Mouse (Mus musculus) thymus, adult 2 months (tissue): ENCODE measurements around the gene Caskin1. TPM values are rescaled to one million over a fixed set of nuclear protein-coding genes. Genes with fewer than 3 reads are reported as not detected.

Experiments used
- DNase-seq: peaks from one replicate; pipeline ENCODE4 v3.0.0; 2021
- H3K27ac ChIP-seq: fragments of 200-500 bp; 2 replicates; pipeline ENCODE4 v1.5.1; 2012; ENCODE audit warnings: low read length, control low read depth; ENCODE audit not compliant: control insufficient read depth, insufficient read depth
- H3K27me3 ChIP-seq: fragments of 200-500 bp; 2 replicates; pipeline ENCODE4 v1.6.1; 2012; ENCODE audit warnings: mild to moderate bottlenecking, low read length, moderate library complexity, mixed read lengths; ENCODE audit not compliant: control insufficient read depth, insufficient read depth
- H3K36me3 ChIP-seq: fragments of 200-500 bp; 2 replicates; pipeline ENCODE4 v1.6.1; 2012; ENCODE audit warnings: mild to moderate bottlenecking, low read length, moderate library complexity; ENCODE audit not compliant: control insufficient read depth, insufficient read depth
- H3K4me1 ChIP-seq: fragments of 200-500 bp; replicated peaks from 2 replicates; pipeline ENCODE4 v1.6.1; 2012; ENCODE audit warnings: low read length; ENCODE audit not compliant: control insufficient read depth, insufficient read depth
- H3K4me3 ChIP-seq: fragments of 200-500 bp; 2 replicates; pipeline ENCODE4 v1.5.1; 2012; ENCODE audit warnings: mild to moderate bottlenecking, low read length, control low read depth, moderate library complexity; ENCODE audit not compliant: control insufficient read depth, insufficient read depth
- CTCF ChIP-seq: fragments of 200-500 bp; IDR thresholded peaks from 2 replicates; pipeline ENCODE4 v1.5.1; 2012; ENCODE audit warnings: mild to moderate bottlenecking, control low read depth, low read length, moderate library complexity, borderline replicate concordance; ENCODE audit not compliant: control insufficient read depth, poor library complexity, insufficient read depth; ENCODE audit errors: extremely low read depth
- POLR2A ChIP-seq: fragments of 200-500 bp; IDR thresholded peaks from 2 replicates; pipeline ENCODE4 v1.6.1; 2012; ENCODE audit warnings: mild to moderate bottlenecking, low read length, control low read depth, moderate library complexity; ENCODE audit not compliant: control insufficient read depth, poor library complexity, insufficient read depth; ENCODE audit errors: extremely low read depth
- WGBS: fragments of 180-500 bp; shearing (Covaris S2); methylation state at CpG from one replicate; pipeline ENCODE4 v1.1.7; 2018; 5-methylcytosine and 5-hydroxymethylcytosine counted together
- polyA plus RNA-seq: library from polyadenylated mRNA; depleted of rRNA; stranded (reverse); fragments of >200 nt; gene quantifications from 2 replicates; pipeline ENCODE4 v1.2.3, GENCODE M21; 2012

Gene Caskin1
- polyA plus RNA-seq, 1 experiment, result 0.15 TPM

DNA sequence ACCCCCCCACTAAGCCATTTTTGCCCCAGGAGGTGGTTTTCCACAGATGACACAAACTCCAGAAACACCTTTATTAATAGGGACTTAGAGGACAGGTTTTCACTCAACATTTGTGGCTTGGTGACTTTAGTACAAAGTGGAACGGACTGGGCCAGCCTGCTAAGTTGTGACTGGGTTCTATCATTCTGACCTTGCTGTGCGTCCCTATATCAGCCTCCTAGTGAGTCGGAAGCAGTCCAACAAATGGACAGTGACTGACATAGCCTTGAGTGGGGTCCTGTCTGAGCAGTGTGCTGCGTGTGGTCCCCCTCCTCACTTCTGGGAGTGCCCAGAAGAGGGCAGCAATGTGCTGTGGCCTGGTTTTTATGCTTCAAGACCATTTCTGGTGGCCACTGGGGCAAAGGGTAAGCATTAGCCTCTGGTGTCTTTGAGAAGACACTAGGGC lies 40.6 kb downstream of the Caskin1 start:
- Histone ChIP-seq H3K27me3 (no peaks in the 10 kb centered on the region), H3K36me3 (no peaks in the 10 kb centered on the region), H3K4me3 (no peak overlapping the region; the same call in 1 of the 2 replicates), H3K4me1 (peaks cover 23% of the 10 kb centered on the region), H3K27ac (no peak overlapping the region)
- WGBS, result 9% methylated on average over 4 of the region's 4 CpGs
- peak; percentile 64 for DNase-seq
- no peak for TF ChIP-seq POLR2A
- TF ChIP-seq CTCF, result peak; percentile 84; the same call in 1 of the 2 replicates

DNA sequence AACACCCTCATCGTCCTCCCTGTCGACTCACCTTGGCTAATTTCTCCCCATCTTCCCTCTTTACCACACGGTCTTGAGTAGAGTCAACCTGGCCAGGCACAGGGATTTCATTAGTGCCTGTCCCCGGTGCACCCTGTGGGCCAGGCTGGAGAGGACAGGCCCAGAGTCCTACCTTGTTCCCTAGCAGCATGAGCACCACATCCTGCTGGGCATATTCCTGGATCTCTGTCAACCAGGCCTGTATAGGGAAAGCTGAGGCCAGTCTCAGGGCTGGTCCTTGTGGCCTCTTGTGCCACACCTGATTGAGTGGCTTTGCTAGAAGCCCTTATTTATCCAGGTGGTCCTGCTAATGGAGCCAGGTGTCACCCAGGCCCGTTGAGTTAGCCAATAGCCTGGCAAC lies 41.5 kb downstream of the Caskin1 start:
- Histone ChIP-seq H3K4me3 (no peak overlapping the region), H3K4me1 (peaks cover 23% of the 10 kb centered on the region), H3K27me3 (no peaks in the 10 kb centered on the region), H3K27ac (no peak overlapping the region), H3K36me3 (no peaks in the 10 kb centered on the region)
- DNase-seq, result no peak
- 62% methylated on average over 5 of the region's 5 CpGs for WGBS
- TF ChIP-seq POLR2A (no peak), CTCF (no peak)

- 89% methylated on average over 8 of the region's 8 CpGs for WGBS
- Histone ChIP-seq H3K36me3 (no peaks in the 10 kb centered on the region), H3K27me3 (no peaks in the 10 kb centered on the region), H3K4me1 (peaks cover 23% of the 10 kb centered on the region), H3K27ac (no peak overlapping the region), H3K4me3 (no peak overlapping the region)
- TF ChIP-seq POLR2A (no peak), CTCF (no peak)
- no peak for DNase-seq
Measured at GRCm38 (mm10) chr17:24530361-24531050, 42.1 kb downstream of the Caskin1 start.

- peaks cover 23% of the 10 kb centered on the region for H3K4me1 ChIP-seq
- no peak for DNase-seq
- no peaks in the 10 kb centered on the region for H3K27me3 ChIP-seq
- WGBS, result 84% methylated on average over 3 of the region's 3 CpGs
- H3K36me3 ChIP-seq, result no peaks in the 10 kb centered on the region
- no peak overlapping the region for H3K27ac ChIP-seq
- H3K4me3 ChIP-seq, result no peak overlapping the region
- no peak for TF ChIP-seq POLR2A
- TF ChIP-seq CTCF, result no peak
Measured at GRCm38 (mm10) chr17:24531064-24531463, 42.7 kb downstream of the Caskin1 start.

- TF ChIP-seq CTCF (no peak), POLR2A (no peak)
- WGBS, result 96% methylated on average over 7 of the region's 7 CpGs
Measured at GRCm38 (mm10) chr17:24532045-24532444, 43.6 kb downstream of the Caskin1 start.

DNA sequence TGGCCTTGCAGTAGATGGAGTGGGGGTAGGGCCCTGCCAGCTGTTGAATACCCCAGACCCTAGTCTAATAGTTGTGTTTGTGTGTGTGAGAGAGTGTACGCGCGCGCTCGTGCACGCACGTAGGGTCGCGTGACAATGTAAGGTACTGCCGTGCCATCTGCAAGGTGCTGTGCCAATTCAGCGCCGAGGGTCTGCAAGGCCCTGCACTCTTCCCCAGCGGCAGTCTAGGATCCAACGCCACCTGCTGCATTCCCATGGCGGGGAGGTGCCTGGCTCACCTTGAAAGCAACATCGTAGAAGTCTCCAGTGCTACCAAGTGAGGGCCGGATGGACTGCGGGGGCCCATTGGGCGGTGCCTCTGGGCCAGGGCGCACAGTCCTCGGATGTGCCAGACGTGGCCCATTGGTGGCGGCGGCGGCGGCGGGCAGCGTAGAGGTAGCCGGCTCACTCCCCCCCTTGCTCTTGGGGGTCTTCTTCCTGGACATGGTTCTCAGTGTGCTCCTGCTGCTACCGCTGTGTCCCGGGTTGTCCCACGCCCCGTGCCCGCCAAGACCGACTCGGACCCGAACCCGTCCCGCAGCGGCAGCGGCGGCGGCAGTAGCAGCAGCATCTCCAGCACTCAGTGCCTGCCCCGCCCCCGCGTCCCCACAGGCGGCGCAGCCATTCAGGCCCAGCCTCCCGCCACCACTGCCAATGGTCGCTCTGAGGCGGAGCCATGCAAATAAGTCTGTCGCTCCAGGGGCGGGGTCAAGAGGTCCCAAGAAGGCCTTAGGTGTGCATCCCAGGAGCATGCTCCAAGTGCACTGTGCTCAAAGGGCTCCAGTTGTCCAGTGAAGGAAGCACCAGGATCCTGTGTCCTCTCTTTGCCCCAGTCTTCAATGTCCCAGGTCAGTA lies 44.9 kb downstream of the Caskin1 start:
- Histone ChIP-seq H3K4me1 (peaks cover 21% of the 10 kb centered on the region), H3K27ac (no peak overlapping the region), H3K27me3 (no peaks in the 10 kb centered on the region), H3K36me3 (no peaks in the 10 kb centered on the region), H3K4me3 (peak overlapping the region; percentile 42)
- TF ChIP-seq POLR2A (no peak), CTCF (no peak)
- 16% methylated on average over 53 of the region's 53 CpGs for WGBS
- peak; percentile 79 for DNase-seq

More at GRCm38 (mm10) chr17:24532045-24532444, 43.6 kb downstream of the Caskin1 start:
- no peak overlapping the region for H3K27ac ChIP-seq
- no peak overlapping the region for H3K4me3 ChIP-seq
- peaks cover 21% of the 10 kb centered on the region for H3K4me1 ChIP-seq
- no peak for DNase-seq
- H3K27me3 ChIP-seq, result no peaks in the 10 kb centered on the region
- no peaks in the 10 kb centered on the region for H3K36me3 ChIP-seq
